Mouse (Mus musculus) activated CD4-positive, CD25-positive, alpha-beta regulatory T cell, adult 4 months (primary cell): Measurements from ENCODE around the gene Fads2. TPM values are rescaled to one million over a fixed set of nuclear protein-coding genes. Genes with fewer than 3 reads are reported as not detected.

Experiments used
- ATAC-seq: one replicate; pipeline ENCODE4 v1.8.0; 2017
- polyA plus RNA-seq, 2 experiments: library from polyadenylated mRNA; unstranded; fragments of 100-300 nt; shearing (Covaris generic); gene quantifications; one replicate each; pipeline ENCODE4 v1.2.1; 2017

Fads2 gene
- polyA plus RNA-seq, 2 experiments from 2014 or later: 0.19 to 0.29 TPM

GRCm38 (mm10) chr19:10060783-10061590 is 40.6 kb downstream of the Fads2 start:
- no peak for ATAC-seq

- ATAC-seq: no peak
These were observed 41.5 kb downstream of the Fads2 start for GRCm38 (mm10) chr19:10059911-10060567.

DNA sequence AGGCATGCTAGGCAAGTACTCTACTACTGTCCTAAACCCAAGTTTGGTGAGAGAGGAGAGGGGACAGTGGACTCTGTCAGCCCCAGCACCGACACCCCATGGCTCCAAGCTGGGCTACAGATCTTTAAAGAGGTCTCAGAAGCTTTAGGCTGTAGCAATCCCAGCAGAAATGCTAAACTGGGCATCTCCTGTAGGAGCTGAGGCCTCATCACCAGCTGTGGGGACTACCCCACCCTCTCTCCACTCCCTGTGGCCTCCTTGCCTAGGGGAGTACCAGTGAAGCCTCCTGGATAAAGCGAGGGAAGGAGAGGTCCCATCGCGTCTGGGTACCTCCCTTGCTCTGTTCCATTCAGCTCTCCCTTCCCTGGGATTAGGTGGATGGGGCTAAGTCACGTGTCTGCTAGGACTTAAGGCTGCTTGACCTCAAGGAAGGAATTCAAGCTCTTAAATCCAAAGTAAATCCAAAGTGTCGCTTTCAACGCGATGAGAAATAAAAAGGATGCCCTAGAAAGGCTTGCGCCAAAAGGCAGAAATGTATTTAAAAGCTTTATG is 42.6 kb downstream of the Fads2 start:
- no peak for ATAC-seq

DNA sequence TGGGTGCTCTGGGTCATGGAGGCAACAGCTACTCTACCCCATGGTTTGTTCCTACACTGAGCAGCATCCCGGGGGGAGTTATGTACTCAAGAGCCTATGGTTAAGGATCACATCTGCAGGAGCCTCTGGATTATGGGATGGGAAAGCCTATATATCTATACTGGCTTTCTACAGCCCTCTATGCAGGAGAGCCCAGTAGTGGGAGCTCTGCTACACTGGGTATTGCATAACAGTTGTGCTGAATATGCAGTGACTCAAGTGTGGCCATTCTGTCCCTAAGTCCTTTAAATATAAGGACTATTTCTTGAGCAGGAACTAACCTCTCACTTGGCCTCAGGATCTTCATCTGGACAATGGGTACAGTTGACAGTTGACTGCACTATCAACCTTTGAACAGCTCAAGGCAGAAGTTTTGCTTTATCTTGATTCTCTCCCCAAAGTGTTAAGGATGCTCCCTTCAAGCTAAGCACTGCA is 43.2 kb downstream of the Fads2 start:
- ATAC-seq: no peak

GRCm38 (mm10) chr19:10057486-10058351 is 43.8 kb downstream of the Fads2 start:
- no peak for ATAC-seq

DNA sequence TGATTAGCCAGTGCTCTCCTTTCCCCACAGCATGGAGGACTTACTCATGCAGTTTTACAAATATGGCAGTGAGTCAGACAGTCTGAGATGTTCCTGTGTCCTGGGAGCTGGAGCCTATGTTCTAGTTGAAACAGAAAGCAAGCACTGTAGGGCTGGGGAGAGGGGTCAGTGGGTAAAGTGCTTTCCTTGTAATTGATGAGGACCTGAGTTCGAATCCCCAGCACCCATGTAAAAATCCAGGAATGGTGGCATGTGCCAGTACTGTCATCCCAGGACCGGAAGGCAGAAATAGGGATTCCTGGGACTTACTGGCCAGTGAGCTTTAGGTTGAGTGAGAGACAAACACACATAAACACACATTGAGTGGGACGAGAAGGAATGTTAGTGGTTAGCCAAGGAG is 44.9 kb downstream of the Fads2 start:
- ATAC-seq: no peak

- ATAC-seq: no peak
These were observed 45.5 kb downstream of the Fads2 start for GRCm38 (mm10) chr19:10055783-10056660.

DNA sequence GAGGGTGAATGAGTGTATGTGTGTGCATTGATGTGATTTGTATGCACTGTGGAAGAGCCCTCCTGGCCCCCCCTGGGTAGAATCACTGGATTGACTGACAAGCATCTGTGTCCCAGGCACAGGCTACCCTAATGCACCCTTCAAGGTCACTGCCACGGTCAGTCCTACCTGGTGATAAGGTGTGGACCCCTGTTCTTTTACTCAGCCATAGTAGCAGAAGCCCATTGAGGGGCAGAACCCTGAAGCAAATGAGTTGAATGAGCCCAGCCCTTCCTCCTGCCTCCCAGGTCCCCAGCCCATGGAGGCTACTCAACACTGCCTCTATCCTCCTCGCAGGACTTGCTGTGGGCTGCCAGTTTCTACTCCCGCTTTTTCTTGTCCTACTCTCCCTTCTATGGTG is 46.3 kb downstream of the Fads2 start:
- no peak for ATAC-seq

DNA sequence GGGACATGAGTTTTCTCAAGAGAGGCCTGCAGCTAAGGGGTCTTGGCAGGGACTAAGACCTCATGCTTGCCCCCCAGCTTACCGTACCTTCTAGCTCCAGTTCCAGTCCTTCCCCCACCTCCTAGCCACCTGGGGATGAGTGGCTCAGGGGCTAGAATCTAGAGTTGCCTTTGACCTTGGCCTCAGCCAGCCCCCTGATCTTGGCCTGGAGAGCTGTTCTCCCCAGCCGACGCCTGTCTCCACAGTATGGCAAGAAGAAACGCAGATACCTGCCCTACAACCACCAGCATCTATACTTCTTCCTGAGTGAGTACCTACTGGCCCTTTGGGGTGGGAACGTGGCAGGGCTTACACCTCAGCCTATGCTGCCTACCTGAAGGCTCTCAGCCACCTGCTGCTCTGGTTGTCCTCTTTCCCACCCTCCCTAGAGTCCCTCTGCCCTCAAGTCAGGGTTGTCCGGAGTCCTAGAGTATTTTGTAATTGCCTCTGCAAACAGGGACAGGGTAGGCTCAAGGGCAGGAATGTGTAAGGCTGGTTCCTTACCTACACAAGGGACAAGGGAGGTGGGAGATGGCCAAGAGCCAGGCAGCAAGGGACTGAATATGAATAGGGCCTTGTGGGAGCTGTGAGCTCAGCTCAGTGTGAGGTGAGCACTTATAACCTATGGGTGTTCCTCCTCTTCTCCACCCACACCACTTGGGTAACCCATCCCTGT is 47.0 kb downstream of the Fads2 start:
- no peak for ATAC-seq

GRCm38 (mm10) chr19:10053692-10054260 is 47.8 kb downstream of the Fads2 start:
- no peak for ATAC-seq

GRCm38 (mm10) chr19:10052698-10053097 is 48.8 kb downstream of the Fads2 start:
- no peak for ATAC-seq

- no peak for ATAC-seq
These were observed 51.1 kb downstream of the Fads2 start for GRCm38 (mm10) chr19:10050438-10050837.

DNA sequence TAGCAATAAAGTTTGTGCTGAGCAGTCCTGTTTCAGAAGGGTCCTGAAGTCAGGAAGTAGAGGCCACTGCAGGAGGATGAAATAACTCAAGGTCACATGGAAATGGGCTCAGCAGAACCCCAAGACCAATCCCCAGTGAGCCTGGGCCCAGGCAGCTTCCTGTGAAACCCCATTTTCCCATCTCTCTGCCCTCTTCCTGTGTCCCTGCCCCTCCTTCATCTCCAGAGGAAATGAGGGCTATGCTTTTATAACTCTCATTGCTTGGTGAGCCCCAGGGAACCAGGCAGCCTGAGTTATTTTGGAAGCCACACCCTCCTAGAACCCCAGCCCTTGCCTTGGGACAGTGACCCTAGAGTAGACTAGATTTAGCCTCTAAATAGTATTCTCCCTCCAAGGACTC is 52.0 kb downstream of the Fads2 start:
- ATAC-seq: no peak

GRCm38 (mm10) chr19:10046983-10047382 is 54.6 kb downstream of the Fads2 start:
- no peak for ATAC-seq

DNA sequence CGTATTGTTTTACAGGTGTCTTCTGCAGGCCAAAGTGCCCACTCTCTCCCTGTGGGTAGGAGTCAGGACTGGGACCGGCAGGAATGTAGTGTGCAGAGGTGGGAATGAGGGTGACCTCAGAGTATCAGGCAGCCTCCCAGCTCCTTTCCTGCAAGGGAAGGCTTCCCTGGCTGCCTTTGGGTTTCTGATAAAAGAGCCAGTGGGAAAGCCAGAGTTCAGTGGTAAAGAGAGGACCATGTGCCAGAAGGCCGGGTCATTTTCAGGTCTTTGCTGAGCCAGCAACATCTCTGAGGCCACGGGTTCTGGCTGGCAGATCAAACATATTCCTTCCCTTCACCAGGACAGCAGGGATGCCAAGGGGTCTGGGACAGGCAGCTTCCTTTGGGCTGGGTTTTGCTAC is 55.2 kb downstream of the Fads2 start:
- no peak for ATAC-seq

DNA sequence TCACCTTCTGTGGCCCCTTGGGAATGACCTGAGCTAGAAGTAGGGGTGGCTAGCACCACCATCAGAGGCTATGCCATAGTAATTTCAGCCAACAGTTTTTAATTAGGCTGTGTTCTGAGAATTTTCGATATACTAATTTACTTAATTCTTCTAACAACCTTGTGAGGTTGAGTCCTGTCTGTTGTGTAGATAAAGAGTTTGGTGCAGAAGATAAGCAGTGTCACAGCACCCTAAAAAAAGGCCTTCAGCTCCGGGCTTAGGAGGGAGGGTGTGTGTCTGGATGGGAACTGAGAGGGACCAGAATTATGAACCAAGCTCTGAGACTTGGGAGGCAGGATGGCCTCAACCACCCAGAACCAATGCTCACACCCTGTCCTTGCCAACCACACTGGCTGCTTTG is 55.8 kb downstream of the Fads2 start:
- no peak for ATAC-seq

- no peak for ATAC-seq
These were observed 57.9 kb downstream of the Fads2 start for GRCm38 (mm10) chr19:10043643-10044042.

DNA sequence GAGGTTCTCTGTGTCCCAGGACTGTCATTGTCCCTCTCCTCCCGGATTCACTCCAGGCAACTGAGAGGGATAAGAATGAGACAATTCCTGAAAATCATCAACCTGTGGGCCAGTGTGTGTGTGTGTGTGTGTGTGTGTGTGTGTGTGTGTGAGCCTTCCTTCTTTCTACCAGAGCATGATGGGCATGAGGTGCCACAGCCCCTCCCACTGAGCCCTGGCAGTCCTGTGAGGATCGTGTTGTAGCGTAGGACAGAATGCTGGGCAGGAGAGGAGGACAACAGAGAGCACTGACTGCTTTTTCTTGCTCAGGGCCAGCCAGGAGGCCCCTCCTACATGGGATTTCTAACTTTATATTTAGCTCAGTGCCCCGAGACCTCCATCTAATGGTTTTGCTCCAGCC is 58.7 kb downstream of the Fads2 start:
- no peak for ATAC-seq

DNA sequence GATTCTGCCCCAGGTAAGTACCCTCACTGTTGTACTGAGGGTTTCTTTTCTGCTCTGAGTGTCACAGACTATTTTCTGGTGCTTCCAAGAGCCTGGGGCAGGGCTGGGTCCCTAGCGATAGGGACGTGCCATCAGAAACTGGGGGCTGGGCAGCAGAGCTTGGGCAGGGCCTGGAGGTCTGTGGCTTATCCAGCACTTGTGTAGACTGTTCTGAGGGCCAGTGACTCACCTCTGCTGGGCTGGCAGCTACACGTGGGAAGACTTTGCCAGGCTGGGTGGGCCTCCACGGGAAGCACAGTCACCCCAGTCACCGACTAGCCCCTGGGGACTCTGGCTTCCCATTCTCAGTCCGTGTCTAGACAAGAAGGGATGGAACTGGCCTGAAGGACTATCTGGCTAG is 59.3 kb downstream of the Fads2 start:
- no peak for ATAC-seq

GRCm38 (mm10) chr19:10041388-10042148 is 60.0 kb downstream of the Fads2 start, which contains the start of gene Fads3:
Gene Fads3, plus strand, starts transcription at chr19:10041569.
- ATAC-seq: no peak
